Mouse (Mus musculus) forebrain, embryonic 16.5 days (tissue): ENCODE measurements around the gene Ank. TPM values are rescaled to one million over a fixed set of nuclear protein-coding genes. Genes with fewer than 3 reads are reported as not detected.
A peak's percentile ranks its signal among the peaks of the same experiment; 100 is the strongest.

Experiments used
- ATAC-seq: fragments of 200-750 bp; cut with Nextera tagmentation; 2 replicates; pipeline ENCODE4 v1.8.0; 2017; ENCODE audit warnings: mild to moderate bottlenecking, moderate library complexity
- H3K27ac ChIP-seq: fragments of 300-500 bp; sonication (generic); 2 replicates; pipeline ENCODE4 v1.5.1; 2014; ENCODE audit warnings: low read length, control low read depth
- H3K27me3 ChIP-seq: fragments of 300-500 bp; sonication (generic); replicated peaks from 2 replicates; pipeline ENCODE4 v1.6.1; 2014; ENCODE audit warnings: low read length; ENCODE audit not compliant: control insufficient read depth, insufficient read depth
- H3K36me3 ChIP-seq: fragments of 300-500 bp; sonication (generic); 2 replicates; pipeline ENCODE4 v1.6.1; 2014; ENCODE audit not compliant: control insufficient read depth, insufficient read depth
- H3K4me1 ChIP-seq: fragments of 300-500 bp; sonication (generic); replicated peaks from 2 replicates; pipeline ENCODE4 v1.6.1; 2014; ENCODE audit warnings: low read length; ENCODE audit not compliant: control insufficient read depth, insufficient read depth
- H3K4me2 ChIP-seq: fragments of 300-500 bp; sonication (generic); 2 replicates; pipeline ENCODE4 v1.6.1; 2014; ENCODE audit warnings: mild to moderate bottlenecking, low read length, control low read depth
- H3K4me3 ChIP-seq: fragments of 300-500 bp; sonication (generic); replicated peaks from 2 replicates; pipeline ENCODE4 v1.5.1; 2014; ENCODE audit warnings: mild to moderate bottlenecking, low read length, control low read depth
- H3K9ac ChIP-seq: fragments of 300-500 bp; sonication (generic); replicated peaks from 2 replicates; pipeline ENCODE4 v1.6.1; 2014; ENCODE audit warnings: low read depth, low read length, control low read depth
- H3K9me3 ChIP-seq: fragments of 300-500 bp; sonication (generic); 2 replicates; pipeline ENCODE4 v1.6.1; 2016; ENCODE audit warnings: low read length; ENCODE audit not compliant: control insufficient read depth
- WGBS: fragments of 180-500 bp; shearing (Covaris S2); extraction: QIAGEN DNeasy Blood & Tissue Kit; methylation state at CpG from one replicate; pipeline ENCODE4 v1.1.7; 2014; 5-methylcytosine and 5-hydroxymethylcytosine counted together
- polyA plus RNA-seq: library from polyadenylated mRNA; unstranded; fragments of >200 nt; fragmentation: Nextera tagmentation; extraction: Ambion mirVana; gene quantifications from 2 replicates; pipeline ENCODE4 v1.2.1, GENCODE M21; 2015

Gene Ank
- 17.9 and 22.0 TPM in 2 replicates for polyA plus RNA-seq

DNA sequence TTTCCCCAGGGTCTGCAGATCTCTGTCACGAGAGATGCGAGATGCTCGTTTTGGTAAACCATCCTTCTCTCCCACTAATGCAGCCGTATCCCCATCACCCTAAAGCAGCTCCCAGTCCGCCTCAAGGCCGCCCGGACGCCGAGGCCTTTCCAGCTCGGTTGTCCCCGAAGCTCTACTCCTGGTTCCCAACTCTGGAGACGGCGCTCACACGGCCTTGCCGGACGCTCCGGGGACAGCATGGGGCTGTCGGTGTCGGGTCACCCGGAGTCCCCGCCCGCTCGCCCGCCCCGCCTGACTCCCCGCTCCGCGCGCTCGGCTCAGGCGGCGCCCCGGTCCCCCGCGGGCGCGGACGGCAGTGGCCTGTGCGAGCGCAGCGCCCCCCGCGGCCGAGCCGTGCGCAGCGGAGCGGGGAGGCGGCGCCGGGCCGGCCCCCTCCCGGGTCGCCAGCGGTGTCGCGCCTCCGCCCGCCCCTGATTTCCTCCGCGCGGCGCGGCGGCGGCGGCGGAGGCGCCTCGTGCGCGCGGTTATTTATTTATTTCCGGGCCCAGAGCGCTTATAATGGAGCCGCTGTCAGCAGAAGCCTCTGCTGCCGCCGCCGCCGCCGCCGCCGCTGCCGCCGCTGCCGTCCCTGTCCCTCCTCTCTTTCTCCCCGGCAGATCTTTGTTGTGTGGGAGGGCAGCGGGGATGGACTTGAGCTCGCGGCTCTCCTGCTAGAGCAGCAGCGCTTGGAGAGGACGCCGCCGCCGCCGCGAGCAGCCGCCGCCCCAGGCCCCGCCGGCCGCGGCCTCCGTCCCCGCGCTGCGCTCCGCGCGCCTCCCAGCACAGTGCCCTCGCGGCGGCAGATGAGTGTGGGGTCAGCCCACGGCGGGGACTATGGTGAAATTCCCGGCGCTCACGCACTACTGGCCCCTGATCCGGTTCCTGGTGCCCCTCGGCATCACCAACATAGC lies at the start of gene Ank:
Gene Ank (plus strand): TSS at position 547 of the 950 bp plus-strand sequence.
- ATAC-seq: peak; percentile 93
- no peaks in the 10 kb centered on the region for H3K36me3 ChIP-seq
- no peaks in the 10 kb centered on the region for H3K27me3 ChIP-seq
- H3K9me3 ChIP-seq: no peaks in the 10 kb centered on the region
- H3K4me2 ChIP-seq: peak within 1 kb of the TSS; percentile 67
- under 1% methylated on average over 100 of the region's 120 CpGs for WGBS
- peak within 1 kb of the TSS; percentile 96 for H3K27ac ChIP-seq
- peak within 1 kb of the TSS; percentile 80 for H3K9ac ChIP-seq
- H3K4me3 ChIP-seq: peak within 1 kb of the TSS; percentile 59
- H3K4me1 ChIP-seq: peaks cover 27% of the 10 kb centered on the region

DNA sequence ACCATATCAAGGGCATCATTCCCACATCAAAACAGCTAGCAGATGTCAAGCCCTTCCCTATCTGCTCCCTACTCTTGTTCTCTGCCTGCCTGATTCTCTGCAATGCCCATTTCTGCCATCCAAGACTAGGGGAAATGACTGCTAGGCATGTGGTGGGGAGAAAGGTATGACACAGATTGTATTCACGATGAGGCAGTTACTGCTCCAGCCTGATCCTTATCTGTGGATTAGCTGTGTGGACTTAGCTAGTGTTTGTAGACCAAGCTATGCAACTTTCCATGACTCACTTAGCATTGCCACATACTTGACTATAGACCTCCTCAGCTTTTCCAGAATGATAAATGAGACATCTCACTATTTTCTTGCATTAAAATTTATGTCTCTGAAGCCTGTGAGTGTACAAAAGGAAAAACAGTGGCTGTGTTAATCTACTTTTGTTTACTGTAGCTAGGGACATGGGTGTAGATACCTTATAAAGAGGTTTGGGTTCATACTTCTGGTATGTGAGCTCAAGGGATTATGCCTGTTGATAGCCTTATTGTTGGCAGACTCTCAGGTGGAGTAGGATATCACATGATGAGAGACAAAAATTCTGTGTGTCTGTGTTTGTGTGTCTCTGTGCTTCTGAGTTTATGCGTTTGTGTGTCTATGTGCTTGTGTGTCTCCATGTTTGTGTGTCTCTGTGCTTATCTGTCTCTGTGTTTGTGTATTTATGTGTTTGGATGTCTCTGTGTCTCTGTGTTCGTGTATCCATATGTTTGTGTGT lies 47.7 kb upstream of the Ank start:
- H3K4me2 ChIP-seq: no peak overlapping the region
- no peaks in the 10 kb centered on the region for H3K36me3 ChIP-seq
- H3K4me1 ChIP-seq: no peaks in the 10 kb centered on the region
- H3K4me3 ChIP-seq: no peak overlapping the region
- H3K9ac ChIP-seq: no peak overlapping the region
- no peaks in the 10 kb centered on the region for H3K27me3 ChIP-seq
- H3K27ac ChIP-seq: no peak overlapping the region
- no peaks in the 10 kb centered on the region for H3K9me3 ChIP-seq
- no peak for ATAC-seq
- 91% methylated on average over 3 of the region's 3 CpGs for WGBS

DNA sequence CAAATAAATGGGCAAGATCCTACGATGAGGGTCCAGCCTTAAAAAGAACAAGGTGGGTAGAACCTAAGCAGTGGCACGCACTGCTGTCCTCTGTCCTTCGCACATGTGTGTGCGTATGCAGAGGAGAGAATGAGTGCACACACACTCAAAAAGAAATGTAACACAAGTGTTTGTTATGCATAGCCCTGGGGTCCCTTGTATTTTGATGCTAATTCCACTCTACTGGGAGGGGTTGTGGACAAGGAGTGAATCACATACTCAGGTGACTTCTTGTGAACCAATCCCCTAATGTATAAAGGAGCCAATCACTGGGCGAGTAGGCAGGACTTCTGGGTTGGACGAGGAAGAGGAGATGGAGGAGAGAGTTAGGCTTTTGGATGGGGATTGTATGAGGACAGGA lies 44.9 kb upstream of the Ank start:
- Histone ChIP-seq H3K4me1 (no peaks in the 10 kb centered on the region), H3K4me2 (no peak overlapping the region), H3K9ac (no peak overlapping the region), H3K4me3 (no peak overlapping the region), H3K27me3 (no peaks in the 10 kb centered on the region), H3K9me3 (no peaks in the 10 kb centered on the region), H3K36me3 (no peaks in the 10 kb centered on the region), H3K27ac (no peak overlapping the region)
- 86% methylated on average over 6 of the region's 6 CpGs for WGBS
- ATAC-seq: no peak

DNA sequence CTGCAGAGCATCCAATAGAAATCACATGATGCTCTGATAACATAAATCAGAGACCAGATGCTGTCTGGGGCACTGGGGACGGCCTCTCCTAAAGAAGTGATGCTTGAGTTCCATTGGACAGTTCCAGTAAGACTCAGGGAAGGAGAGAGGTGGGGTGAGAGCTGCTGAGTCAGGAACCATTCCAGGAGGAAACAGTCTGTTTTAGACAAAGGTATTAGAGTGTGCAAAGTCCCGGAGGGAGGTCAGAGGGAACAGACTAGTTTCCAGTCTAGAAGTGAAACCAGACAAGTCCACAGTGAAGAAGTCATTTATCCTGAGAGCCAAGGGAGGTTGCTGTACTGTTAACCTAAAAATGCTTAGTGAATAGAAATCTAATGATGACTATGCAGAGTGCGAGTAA lies 38.9 kb upstream of the Ank start:
- H3K4me1 ChIP-seq: no peaks in the 10 kb centered on the region
- no peak overlapping the region for H3K4me2 ChIP-seq
- 80% methylated on average over 3 of the region's 3 CpGs for WGBS
- no peaks in the 10 kb centered on the region for H3K27me3 ChIP-seq
- H3K9ac ChIP-seq: no peak overlapping the region
- no peaks in the 10 kb centered on the region for H3K9me3 ChIP-seq
- no peak overlapping the region for H3K4me3 ChIP-seq
- ATAC-seq: no peak
- no peak overlapping the region for H3K27ac ChIP-seq
- H3K36me3 ChIP-seq: no peaks in the 10 kb centered on the region

DNA sequence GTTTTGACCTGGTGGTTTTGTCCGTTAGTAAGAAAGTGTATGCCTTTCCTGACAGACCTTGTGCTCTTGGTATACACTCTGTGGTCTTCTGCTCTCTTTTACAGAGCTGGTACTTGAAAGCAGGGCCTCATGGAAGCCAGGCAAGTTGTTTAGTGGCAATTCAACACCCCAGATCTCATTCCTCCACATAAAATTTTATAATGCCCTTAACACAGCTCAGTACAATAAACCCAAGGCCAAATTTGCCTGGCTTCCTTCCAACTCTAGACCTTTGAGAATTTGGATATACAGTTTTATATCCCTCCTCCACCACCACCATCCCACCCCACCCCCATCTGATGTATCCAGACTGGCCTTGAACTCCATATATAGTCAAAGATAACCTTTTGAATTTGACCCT lies 36.2 kb upstream of the Ank start:
- 82% methylated on average over 1 of the region's 1 CpGs for WGBS

DNA sequence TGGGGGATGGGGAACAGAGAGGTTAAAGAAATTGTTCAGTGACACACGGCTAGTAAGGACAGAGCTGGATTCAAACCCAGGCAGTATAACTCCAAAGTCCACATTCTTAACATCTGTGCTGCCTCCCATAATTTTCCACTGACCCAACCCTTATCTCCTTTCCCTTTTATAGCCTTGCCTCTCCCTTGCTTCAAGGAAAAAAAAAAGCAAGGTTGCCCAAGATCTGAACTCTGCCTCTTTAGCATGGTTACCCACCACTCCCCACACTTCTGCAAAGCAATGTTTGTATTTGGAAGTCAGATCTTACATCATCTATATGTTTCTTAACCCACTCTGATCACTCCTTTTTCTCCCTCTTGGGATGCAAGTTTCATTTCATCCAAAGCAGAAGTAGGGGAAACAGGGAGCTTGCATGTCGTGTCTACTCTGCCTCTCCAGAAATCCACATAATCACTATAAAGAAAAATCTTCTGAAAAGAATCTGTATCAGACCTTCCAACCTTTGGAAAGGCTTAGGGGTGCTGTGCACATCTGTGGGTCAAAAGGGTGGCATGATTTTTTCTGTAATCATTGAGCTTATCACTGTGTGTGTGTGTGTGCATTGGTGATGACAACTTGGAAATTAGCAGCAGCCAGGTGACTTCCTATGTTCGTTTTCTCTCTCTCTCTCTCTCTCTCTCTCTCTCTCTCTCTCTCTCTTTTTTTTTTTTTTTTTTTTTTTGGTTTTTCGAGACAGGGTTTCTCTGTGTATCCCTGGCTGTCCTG lies 33.4 kb upstream of the Ank start:
- 91% methylated on average over 3 of the region's 4 CpGs for WGBS
- no peaks in the 10 kb centered on the region for H3K4me1 ChIP-seq
- no peaks in the 10 kb centered on the region for H3K9me3 ChIP-seq
- ATAC-seq: no peak
- no peak overlapping the region for H3K4me3 ChIP-seq
- H3K27ac ChIP-seq: no peak overlapping the region
- H3K9ac ChIP-seq: no peak overlapping the region
- no peaks in the 10 kb centered on the region for H3K36me3 ChIP-seq
- H3K27me3 ChIP-seq: no peaks in the 10 kb centered on the region
- no peak overlapping the region for H3K4me2 ChIP-seq

More for the DNA sequence above, 36.2 kb upstream of the Ank start:
- ATAC-seq: no peak
- Histone ChIP-seq H3K4me1 (no peaks in the 10 kb centered on the region), H3K4me2 (no peak overlapping the region), H3K27ac (no peak overlapping the region), H3K36me3 (no peaks in the 10 kb centered on the region), H3K9ac (no peak overlapping the region), H3K9me3 (no peaks in the 10 kb centered on the region), H3K4me3 (no peak overlapping the region), H3K27me3 (no peaks in the 10 kb centered on the region)

DNA sequence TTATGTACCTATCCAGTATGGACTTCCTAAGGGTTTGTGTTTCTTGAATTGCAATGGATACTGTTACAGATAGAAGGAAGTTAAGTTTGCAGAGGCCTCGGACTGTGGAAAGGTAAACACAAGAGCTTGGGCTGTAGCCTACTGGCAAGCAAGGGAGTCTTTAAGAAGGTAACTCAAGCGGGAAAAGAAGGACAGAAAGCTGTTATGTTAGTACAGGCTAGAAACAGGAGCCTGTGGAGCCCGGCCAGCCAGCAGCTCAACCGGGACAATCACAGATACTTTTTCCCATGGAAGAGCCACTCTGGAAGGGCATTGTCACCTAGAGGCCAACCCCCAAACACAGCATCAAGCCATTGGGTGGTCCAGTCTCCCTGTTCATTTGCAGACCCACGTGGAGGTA lies 31.1 kb upstream of the Ank start:
- Histone ChIP-seq H3K4me1 (no peaks in the 10 kb centered on the region), H3K4me2 (no peak overlapping the region), H3K9me3 (no peaks in the 10 kb centered on the region), H3K27me3 (no peaks in the 10 kb centered on the region), H3K9ac (no peak overlapping the region), H3K27ac (no peak overlapping the region), H3K4me3 (no peak overlapping the region), H3K36me3 (no peaks in the 10 kb centered on the region)
- 89% methylated on average over 5 of the region's 5 CpGs for WGBS
- ATAC-seq: no peak

DNA sequence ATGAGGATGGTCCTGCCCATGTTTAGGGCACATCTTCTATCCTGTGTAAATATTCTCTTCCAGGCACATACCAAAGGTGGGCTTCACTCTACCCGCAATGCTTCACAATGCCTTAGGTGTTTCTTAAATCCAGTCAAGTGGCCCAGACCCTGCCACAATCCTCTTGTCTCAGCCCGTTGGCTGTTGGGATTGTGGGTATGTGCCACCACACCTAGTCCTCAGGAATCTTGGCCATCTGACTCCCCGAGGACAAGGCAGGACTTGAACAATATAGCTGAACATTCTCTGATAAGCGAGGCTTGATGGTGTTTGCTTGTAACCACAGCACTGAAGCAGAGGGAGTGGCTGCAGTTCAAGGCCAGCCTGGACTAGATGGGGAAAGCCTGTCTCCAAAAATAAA lies 30.3 kb upstream of the Ank start:
- no peak overlapping the region for H3K9ac ChIP-seq
- no peaks in the 10 kb centered on the region for H3K4me1 ChIP-seq
- H3K9me3 ChIP-seq: no peaks in the 10 kb centered on the region
- no peak overlapping the region for H3K4me2 ChIP-seq
- no peak for ATAC-seq
- 93% methylated on average over 4 of the region's 4 CpGs for WGBS
- no peaks in the 10 kb centered on the region for H3K27me3 ChIP-seq
- no peaks in the 10 kb centered on the region for H3K36me3 ChIP-seq
- H3K4me3 ChIP-seq: no peak overlapping the region
- H3K27ac ChIP-seq: no peak overlapping the region

DNA sequence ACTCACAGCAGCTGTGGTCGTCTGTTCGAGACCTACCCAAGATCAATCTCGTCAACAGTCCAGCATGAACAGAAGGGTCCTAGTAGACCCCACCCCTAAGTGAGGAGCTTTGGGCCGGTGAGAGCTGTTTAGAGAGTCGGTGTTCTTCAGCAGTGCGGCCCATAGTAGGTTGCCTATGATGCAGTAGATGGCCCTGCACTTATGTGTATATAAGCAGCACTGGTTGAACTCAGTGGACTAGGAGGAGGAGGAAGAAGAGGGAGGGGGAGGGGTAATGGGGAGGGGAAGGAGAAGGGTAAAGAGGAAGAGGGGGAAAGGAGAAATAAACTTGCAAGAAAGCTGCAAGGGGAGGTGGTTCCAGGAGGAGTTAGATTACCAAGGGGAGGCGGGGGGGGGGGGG lies 25.4 kb upstream of the Ank start:
- no peaks in the 10 kb centered on the region for H3K36me3 ChIP-seq
- H3K27me3 ChIP-seq: no peaks in the 10 kb centered on the region
- no peak overlapping the region for H3K27ac ChIP-seq
- H3K9me3 ChIP-seq: no peaks in the 10 kb centered on the region
- no peak overlapping the region for H3K4me3 ChIP-seq
- no peak for ATAC-seq
- WGBS: 94% methylated on average over 6 of the region's 7 CpGs
- H3K9ac ChIP-seq: no peak overlapping the region
- no peaks in the 10 kb centered on the region for H3K4me1 ChIP-seq
- H3K4me2 ChIP-seq: no peak overlapping the region
